Mouse (Mus musculus) embryonic facial prominence, embryonic 12.5 days (tissue): ENCODE data around the gene Rps19. TPM values are rescaled to one million over a fixed set of nuclear protein-coding genes. Genes with fewer than 3 reads are reported as not detected.
A peak's percentile ranks its signal among the peaks of the same experiment; 100 is the strongest.
"Not testable (repeated sequence)": the region's sequence is repeated elsewhere in the genome, so short reads cannot be mapped to it uniquely, and the experiment has no call there.

Source experiments
- ATAC-seq: fragments of 200-750 bp; cut with Nextera tagmentation; 2 replicates; pipeline ENCODE4 v1.8.0; 2017; ENCODE audit not compliant: insufficient number of reproducible peaks, insufficient read depth, low FRiP score, low TSS enrichment
- H3K27ac ChIP-seq: fragments of 300-500 bp; sonication (generic); 2 replicates; pipeline ENCODE4 v1.5.1; 2016; ENCODE audit warnings: mild to moderate bottlenecking
- H3K27me3 ChIP-seq: fragments of 300-500 bp; sonication (generic); 2 replicates; pipeline ENCODE4 v1.6.1; 2016; ENCODE audit warnings: mild to moderate bottlenecking, moderate library complexity
- H3K36me3 ChIP-seq: fragments of 300-500 bp; sonication (generic); 2 replicates; pipeline ENCODE4 v1.6.1; 2016; ENCODE audit warnings: mild to moderate bottlenecking
- H3K4me1 ChIP-seq: fragments of 300-500 bp; sonication (generic); 2 replicates; pipeline ENCODE4 v1.6.1; 2016
- H3K4me2 ChIP-seq: fragments of 300-500 bp; sonication (generic); replicated peaks from 2 replicates; pipeline ENCODE4 v1.6.1; 2016; ENCODE audit warnings: mild to moderate bottlenecking, moderate library complexity
- H3K4me3 ChIP-seq: fragments of 300-500 bp; sonication (generic); 2 replicates; pipeline ENCODE4 v1.5.1; 2016; ENCODE audit warnings: mild to moderate bottlenecking
- H3K9ac ChIP-seq: fragments of 300-500 bp; sonication (generic); 2 replicates; pipeline ENCODE4 v1.6.1; 2016; ENCODE audit warnings: mild to moderate bottlenecking, moderate library complexity
- H3K9me3 ChIP-seq: fragments of 300-500 bp; sonication (generic); 2 replicates; pipeline ENCODE4 v1.6.1; 2016; ENCODE audit warnings: mild to moderate bottlenecking, moderate library complexity
- WGBS: fragments of 180-500 bp; shearing (Covaris S2); methylation state at CpG from one replicate; pipeline ENCODE4 v1.1.7; 2016; 5-methylcytosine and 5-hydroxymethylcytosine counted together
- polyA plus RNA-seq: library from polyadenylated mRNA; unstranded; fragments of >200 nt; fragmentation: Nextera tagmentation; extraction: Ambion mirVana; gene quantifications from 2 replicates; pipeline ENCODE4 v1.2.1, GENCODE M21; 2016

The Rps19 gene
- 2,196 and 2,318 TPM in 2 replicates for polyA plus RNA-seq

DNA sequence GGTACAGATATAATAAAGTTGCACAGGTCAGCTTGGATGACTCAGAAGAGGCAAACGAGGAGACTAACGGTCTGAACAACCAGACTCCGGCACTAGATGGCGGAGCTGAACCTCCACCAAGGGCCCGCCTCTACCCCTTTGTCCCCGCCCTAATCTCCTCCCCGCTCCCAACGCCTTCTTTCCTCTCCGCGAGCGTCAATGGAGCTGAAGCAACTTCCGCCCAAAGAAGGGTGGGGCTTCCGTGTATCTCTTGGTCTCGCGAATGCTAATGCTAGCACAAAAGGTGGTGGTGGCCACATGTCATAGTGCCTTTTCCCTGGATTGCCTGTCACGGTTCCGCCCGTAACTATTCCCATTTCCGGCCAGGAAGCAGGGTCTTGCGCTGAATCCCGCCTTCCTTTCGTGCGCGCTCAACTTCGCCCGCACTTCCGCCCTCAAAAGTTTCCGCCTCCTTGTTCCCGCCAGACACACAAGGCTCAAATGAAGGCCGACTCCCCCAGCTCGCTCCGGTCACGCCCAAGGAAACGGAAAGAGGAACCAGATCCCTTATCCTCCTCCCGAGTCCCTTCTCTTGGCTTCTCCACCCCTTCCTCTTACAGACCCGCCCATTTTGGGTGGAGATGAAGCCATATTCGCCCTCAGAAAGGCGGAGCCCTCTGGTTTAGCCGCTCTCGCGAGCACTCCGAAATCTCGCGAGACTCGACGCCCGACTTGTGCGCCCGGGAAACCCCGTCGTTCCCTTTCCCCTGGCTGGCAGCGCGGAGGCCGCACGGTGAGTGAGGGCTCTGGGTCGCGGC, at the start of gene Rps19:
Gene Rps19 (plus strand): TSS at position 476 of the 797 bp plus-strand sequence.
- peak; percentile 91 for ATAC-seq
- peaks cover 18% of the 10 kb centered on the region for H3K4me1 ChIP-seq
- WGBS: under 1% methylated on average over 57 of the region's 57 CpGs

GRCm38 (mm10) chr7:24838732-24839409, 45.3 kb upstream of the Rps19 start:
- WGBS: 61% methylated on average over 11 of the region's 13 CpGs
- not testable (repeated sequence) for H3K9me3 ChIP-seq, H3K27ac ChIP-seq, H3K4me1 ChIP-seq, H3K27me3 ChIP-seq, H3K4me3 ChIP-seq, H3K9ac ChIP-seq, H3K36me3 ChIP-seq, H3K4me2 ChIP-seq, ATAC-seq

More for the DNA sequence above, at the start of gene Rps19:
- no peaks in the 10 kb centered on the region for H3K9me3 ChIP-seq
- H3K9ac ChIP-seq: peak within 1 kb of the TSS; percentile 98
- H3K4me2 ChIP-seq: peak within 1 kb of the TSS; percentile 84
- no peaks in the 10 kb centered on the region for H3K27me3 ChIP-seq
- H3K4me3 ChIP-seq: peak within 1 kb of the TSS; percentile 87
- peak within 1 kb of the TSS; percentile 82 for H3K27ac ChIP-seq
- H3K36me3 ChIP-seq: peaks cover 38% of the 10 kb centered on the region

DNA sequence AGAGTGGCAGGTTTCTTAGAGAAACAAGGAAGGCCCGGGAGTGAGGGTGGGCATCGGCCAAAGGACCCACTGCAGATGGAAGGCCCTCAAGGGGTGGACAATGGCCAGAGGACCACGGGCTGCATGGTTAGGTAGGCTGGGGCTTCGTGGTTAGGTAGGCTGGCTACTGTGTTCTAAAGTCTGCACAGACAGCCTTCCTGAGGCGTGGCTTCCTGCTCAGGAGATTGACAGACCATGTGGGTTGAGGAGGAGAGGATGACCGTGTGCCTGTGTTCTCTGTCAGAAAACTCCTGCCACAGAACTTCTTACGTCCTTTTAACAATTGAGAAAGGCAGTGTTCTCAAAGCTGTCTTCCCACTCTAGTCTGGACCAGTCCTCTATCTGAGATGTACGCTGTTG, 44.8 kb upstream of the Rps19 start:
- no peaks in the 10 kb centered on the region for H3K27me3 ChIP-seq
- no peak for ATAC-seq
- 70% methylated on average over 8 of the region's 8 CpGs for WGBS
- no peak overlapping the region for H3K9ac ChIP-seq
- H3K4me2 ChIP-seq: no peak overlapping the region
- no peak overlapping the region for H3K4me3 ChIP-seq
- no peaks in the 10 kb centered on the region for H3K4me1 ChIP-seq
- H3K9me3 ChIP-seq: no peaks in the 10 kb centered on the region
- H3K27ac ChIP-seq: no peak overlapping the region
- H3K36me3 ChIP-seq: no peaks in the 10 kb centered on the region

- ATAC-seq: no peak
Observed at GRCm38 (mm10) chr7:24840331-24840730, 43.8 kb upstream of the Rps19 start.

DNA sequence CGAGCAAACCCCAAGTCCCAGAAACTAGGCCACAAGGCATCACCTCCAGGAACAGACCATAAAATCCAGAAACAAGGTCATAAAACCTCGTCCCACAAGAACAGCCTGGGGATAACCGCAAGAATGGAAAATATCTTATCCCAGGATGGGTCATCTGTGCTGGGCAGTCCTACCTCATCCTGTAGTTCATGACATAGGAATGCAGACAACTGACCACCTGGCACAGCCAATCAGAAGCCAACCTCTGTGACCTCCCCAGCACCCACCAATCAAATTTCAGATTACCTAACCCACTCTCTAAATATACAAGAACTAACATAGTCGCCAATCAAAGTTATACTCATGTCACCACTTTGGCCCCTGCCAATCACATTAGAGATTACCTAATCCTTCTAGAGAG, 43.2 kb upstream of the Rps19 start:
- no peak overlapping the region for H3K4me2 ChIP-seq
- H3K4me3 ChIP-seq: no peak overlapping the region
- H3K27ac ChIP-seq: no peak overlapping the region
- no peak overlapping the region for H3K9ac ChIP-seq
- WGBS: 83% methylated on average over 4 of the region's 4 CpGs
- no peak for ATAC-seq
- no peaks in the 10 kb centered on the region for H3K4me1 ChIP-seq
- H3K27me3 ChIP-seq: no peaks in the 10 kb centered on the region
- no peaks in the 10 kb centered on the region for H3K9me3 ChIP-seq
- H3K36me3 ChIP-seq: no peaks in the 10 kb centered on the region

More at GRCm38 (mm10) chr7:24840331-24840730, 43.8 kb upstream of the Rps19 start:
- Histone ChIP-seq H3K9ac (no peak overlapping the region), H3K27me3 (no peaks in the 10 kb centered on the region), H3K9me3 (no peaks in the 10 kb centered on the region), H3K4me1 (no peaks in the 10 kb centered on the region), H3K36me3 (no peaks in the 10 kb centered on the region), H3K4me2 (no peak overlapping the region), H3K4me3 (no peak overlapping the region), H3K27ac (no peak overlapping the region)
- WGBS: 44% methylated on average over 3 of the region's 3 CpGs

DNA sequence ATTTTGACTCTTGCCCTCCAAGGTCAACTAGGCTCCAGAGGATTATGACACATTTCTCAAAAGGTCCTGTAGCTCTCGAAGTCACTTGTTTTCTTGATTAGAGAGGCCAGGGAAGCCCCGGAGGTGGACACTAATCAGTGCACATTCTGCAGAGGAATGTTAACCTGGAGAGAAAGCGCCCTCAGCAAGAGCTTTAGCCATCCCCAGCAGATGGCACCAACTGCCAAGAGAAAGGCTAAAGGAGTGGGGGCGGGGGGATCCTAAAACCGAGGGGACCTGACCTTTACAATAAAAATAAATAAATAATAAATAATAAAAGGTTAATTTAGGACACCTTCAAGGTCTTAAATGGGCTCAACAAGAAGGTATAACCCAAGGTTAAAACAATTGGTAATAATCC, 40.0 kb upstream of the Rps19 start:
- Histone ChIP-seq H3K27ac (no peak overlapping the region), H3K27me3 (no peaks in the 10 kb centered on the region), H3K4me1 (no peaks in the 10 kb centered on the region), H3K9me3 (no peaks in the 10 kb centered on the region), H3K36me3 (no peaks in the 10 kb centered on the region), H3K4me2 (no peak overlapping the region), H3K9ac (no peak overlapping the region), H3K4me3 (no peak overlapping the region)
- WGBS: 28% methylated on average over 5 of the region's 5 CpGs
- no peak for ATAC-seq

- ATAC-seq: no peak
- Histone ChIP-seq H3K4me1 (0 out of 2 replicates have a peak, but pooled peaks cover 3% of the 10 kb centered on the region), H3K4me2 (no peak overlapping the region), H3K9ac (no peak overlapping the region), H3K27ac (no peak overlapping the region), H3K4me3 (no peak overlapping the region), H3K27me3 (no peaks in the 10 kb centered on the region), H3K36me3 (no peaks in the 10 kb centered on the region), H3K9me3 (no peaks in the 10 kb centered on the region)
- WGBS: 87% methylated on average over 9 of the region's 9 CpGs
Observed at GRCm38 (mm10) chr7:24845181-24845580, 39.0 kb upstream of the Rps19 start.

DNA sequence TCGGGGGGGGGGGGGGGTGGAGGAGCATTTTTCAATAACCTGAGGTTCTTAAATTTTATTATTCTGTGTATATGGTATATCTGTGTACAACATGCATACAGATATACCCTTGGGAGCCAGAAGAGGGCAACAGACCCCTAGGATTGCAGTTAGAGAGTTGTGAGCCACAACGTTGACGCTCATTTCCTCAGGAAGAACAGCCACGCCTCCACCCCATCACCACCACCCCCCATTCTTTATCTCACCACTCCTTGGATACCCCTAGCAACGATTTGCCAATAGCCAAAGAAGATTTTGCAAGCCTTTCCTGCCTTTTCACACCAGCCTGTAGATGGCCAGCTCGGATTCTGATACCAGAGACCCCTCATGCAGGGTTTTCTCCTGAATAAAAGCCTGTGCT, 38.5 kb upstream of the Rps19 start:
- Histone ChIP-seq H3K4me1 (0 out of 2 replicates have a peak, but pooled peaks cover 3% of the 10 kb centered on the region), H3K36me3 (no peaks in the 10 kb centered on the region), H3K4me2 (no peak overlapping the region), H3K27ac (no peak overlapping the region), H3K9me3 (no peaks in the 10 kb centered on the region), H3K27me3 (no peaks in the 10 kb centered on the region), H3K9ac (no peak overlapping the region), H3K4me3 (no peak overlapping the region)
- ATAC-seq: no peak
- WGBS: 10% methylated on average over 6 of the region's 6 CpGs

GRCm38 (mm10) chr7:24846576-24846975, 37.6 kb upstream of the Rps19 start:
- ATAC-seq, H3K36me3 ChIP-seq, H3K27ac ChIP-seq, H3K9ac ChIP-seq, H3K27me3 ChIP-seq, H3K4me1 ChIP-seq, H3K4me2 ChIP-seq, H3K9me3 ChIP-seq, H3K4me3 ChIP-seq: not testable (repeated sequence)
- WGBS: 35% methylated on average over 2 of the region's 2 CpGs

- ATAC-seq: no peak
- Histone ChIP-seq H3K27ac (no peak overlapping the region), H3K4me2 (no peak overlapping the region), H3K4me1 (peaks cover 10% of the 10 kb centered on the region; the same call in 1 of the 2 replicates), H3K9me3 (no peaks in the 10 kb centered on the region), H3K36me3 (no peaks in the 10 kb centered on the region), H3K27me3 (no peaks in the 10 kb centered on the region), H3K4me3 (no peak overlapping the region), H3K9ac (no peak overlapping the region)
- 15% methylated on average over 5 of the region's 5 CpGs for WGBS
Observed at GRCm38 (mm10) chr7:24850162-24850561, 34.0 kb upstream of the Rps19 start.

DNA sequence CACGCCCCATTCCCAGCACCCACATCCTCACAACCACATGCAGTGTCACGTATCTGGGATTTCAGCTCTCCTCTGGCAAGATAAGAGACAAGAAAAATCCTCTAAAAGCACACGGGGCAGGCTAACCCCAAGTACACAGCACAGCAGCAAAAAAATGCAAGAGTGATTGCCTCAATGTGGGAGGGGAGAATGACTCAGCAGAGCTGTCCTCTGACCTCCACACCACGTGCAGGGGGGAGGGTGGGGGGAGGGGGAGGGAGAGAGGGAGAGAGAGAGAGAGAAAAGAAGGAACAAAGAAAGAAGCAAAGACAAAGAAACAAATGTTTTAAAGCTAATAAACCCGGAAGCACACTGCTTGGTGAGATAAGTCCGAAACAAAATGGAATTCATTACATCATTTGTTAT, 33.3 kb upstream of the Rps19 start:
- 37% methylated on average over 6 of the region's 6 CpGs for WGBS
- Histone ChIP-seq H3K27me3 (no peaks in the 10 kb centered on the region), H3K4me2 (no peak overlapping the region), H3K36me3 (no peaks in the 10 kb centered on the region), H3K9ac (no peak overlapping the region), H3K4me1 (peaks cover 10% of the 10 kb centered on the region; the same call in 1 of the 2 replicates), H3K27ac (no peak overlapping the region), H3K4me3 (no peak overlapping the region), H3K9me3 (no peaks in the 10 kb centered on the region)
- no peak for ATAC-seq
